Mouse (Mus musculus) T-helper 17 cell (primary cell): ENCODE data around the gene Zfp362.

Experiments
- in situ Hi-C, 2 experiments: fragments of 300-600 bp; cut with MboI, MseI; formaldehyde crosslinking; loops; 1 replicate in 1 of 2; 2 replicates in 1 of 2; pipeline ENCODE4 v1.15.1; 2025; ENCODE audit warnings: high pct_unique_total_duplicates in 2 of 2

Gene Zfp362

GRCm38 (mm10) chr4:128801675-128802465, 4.0 kb downstream of the Zfp362 start:
- in situ Hi-C loops = no loop called here

GRCm38 (mm10) chr4:128796788-128797187, 9.1 kb downstream of the Zfp362 start:
- in situ Hi-C loops = no loop called here

DNA sequence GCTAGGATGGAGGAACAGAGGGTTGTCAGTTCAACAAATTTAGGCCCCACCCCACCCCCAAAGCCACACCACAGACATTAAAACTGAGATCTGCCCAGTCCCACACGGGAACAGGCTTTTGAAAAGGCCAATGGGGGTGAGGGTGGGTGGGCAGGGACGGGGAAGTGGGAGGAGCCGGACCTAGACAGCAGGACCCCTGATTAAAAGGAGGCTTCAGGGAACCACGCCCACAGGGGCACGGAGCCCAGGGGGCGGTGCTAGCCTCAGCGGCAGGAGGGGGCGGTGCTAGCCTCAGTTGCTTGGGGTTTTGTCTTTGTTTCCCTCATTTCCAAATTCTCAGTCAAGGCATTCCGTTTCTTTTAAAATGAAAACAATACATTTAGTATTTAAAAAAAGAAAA, 10.2 kb downstream of the Zfp362 start:
- in situ Hi-C loops = no loop called here

DNA sequence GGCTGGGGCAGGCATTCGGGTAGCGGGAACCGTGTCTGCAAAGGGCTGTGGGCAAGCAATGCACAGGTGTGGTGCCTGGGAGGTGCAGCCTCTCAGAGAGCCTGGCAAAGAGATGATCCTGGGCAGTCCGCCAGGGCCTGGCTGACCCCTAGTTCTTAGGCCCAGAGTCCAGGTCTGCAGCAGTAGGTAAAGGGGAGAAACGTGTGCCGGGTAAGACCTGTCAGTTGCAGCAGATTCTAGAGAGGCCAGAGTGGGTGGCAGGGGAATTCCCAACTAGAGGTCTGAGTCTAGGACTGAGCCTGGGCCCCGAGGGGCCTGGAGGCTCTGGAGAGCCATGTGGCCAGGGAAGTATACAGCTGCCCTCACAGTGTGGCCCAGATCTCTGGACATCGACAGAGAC, 11.6 kb downstream of the Zfp362 start:
- in situ Hi-C loops = no loop called here

- in situ Hi-C loops = no loop called here
These were observed 12.1 kb downstream of the Zfp362 start for GRCm38 (mm10) chr4:128793710-128794109.

DNA sequence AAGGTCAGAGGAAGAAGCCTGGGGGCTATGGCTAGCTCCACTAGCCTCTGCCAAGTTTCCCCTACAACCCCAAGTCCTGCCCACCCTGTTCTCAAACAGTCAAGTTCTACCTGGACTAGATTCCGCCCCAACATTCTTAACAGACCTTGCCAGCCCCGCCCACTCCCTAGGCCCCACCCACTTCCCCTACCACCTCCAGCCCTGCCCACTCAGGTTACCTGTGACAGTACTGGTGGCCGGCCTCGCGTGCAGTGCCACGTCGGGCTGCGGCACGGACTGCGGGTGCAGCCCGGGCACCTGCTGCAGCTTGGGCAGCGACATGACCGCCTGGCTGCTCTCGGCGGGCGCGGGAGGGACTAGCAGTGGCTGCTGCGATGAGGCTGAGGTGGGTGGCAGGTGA, 16.2 kb downstream of the Zfp362 start:
- in situ Hi-C loops = no loop called here

DNA sequence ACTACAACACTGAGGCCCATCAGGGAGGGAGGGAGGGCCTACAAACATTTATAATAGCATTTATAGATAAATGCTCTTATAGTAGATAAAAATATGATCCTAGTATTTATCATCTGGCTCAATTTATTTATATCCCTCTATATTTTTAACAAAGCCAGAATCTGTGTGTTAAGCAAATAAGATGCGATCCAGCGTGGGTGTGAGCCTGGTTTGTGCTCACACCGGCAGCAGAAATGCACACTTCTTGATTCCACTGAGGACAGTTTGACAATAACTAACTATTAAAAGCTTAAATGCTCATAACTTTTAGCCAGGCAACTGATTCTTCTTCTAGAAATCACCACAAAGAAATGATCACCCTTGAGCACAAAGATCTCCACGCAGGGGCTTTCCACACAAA, 17.7 kb downstream of the Zfp362 start:
- in situ Hi-C loops = no loop called here

DNA sequence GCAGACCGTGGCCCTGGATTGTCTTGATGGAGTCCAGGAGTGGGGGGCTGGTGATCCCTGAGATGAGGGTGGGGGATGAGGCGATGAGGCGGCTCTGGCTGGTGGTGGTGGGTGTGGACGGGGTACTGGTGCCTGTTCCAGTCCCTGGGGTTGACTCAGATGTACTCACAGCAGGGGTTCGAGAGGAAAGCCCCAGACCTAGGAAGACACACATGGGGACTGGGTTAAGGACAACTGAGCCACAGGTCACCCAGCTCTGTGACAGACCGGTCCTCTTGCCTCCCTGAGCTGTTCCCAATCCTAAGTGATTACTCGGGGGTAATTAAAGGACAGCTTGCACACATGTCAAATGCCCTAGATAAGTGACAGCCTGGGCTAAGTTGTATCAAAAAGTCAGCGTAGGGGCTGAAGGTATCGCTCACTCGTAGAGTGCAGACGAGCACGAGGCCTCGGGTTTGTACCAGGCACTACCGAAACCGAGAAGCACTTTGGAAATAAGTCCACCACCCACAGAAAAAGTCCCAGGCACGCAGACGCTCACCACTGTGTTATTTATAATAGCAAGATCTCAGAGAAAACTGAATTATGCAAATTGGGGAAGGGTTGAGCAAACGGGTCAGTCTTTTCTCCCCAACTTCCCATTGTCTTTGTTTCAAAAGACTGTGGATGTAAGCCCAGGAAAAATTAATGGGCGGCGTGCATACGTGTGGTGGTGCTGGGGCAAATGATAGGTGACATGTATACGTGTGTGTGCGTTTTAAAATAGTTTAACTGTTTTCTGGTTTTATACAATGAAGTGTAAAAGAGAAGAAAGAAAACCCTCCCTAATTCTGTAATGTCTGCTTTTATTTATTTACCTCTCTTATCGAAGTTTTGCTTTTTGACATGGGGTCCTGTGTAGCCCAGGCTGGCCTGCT, 18.6 kb downstream of the Zfp362 start:
- in situ Hi-C loops = no loop called here

GRCm38 (mm10) chr4:128785921-128786654, 19.8 kb downstream of the Zfp362 start:
- in situ Hi-C loops = no loop called here

- in situ Hi-C loops = no loop called here
These were observed 20.8 kb downstream of the Zfp362 start for GRCm38 (mm10) chr4:128784950-128785631.

DNA sequence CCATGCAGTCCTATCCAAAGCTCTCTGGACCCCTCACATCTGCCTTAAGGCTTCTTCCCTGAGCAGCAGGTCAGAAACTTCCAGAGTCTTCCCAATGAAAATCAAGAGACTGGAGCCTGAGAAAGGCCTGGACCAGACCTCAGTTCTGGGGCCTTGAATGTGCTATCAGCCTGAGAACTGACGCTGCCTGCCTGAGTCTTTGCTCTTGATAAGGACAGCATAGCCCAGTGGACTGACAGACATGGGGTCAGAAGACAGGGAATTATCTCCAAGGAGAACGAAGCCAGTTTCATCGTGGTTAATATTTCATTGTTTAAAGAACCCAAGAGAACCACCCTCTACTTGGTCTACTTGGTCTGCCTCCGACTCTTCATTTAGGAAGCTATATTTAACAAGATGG, 23.2 kb downstream of the Zfp362 start:
- in situ Hi-C loops = no loop called here

GRCm38 (mm10) chr4:128782037-128782436, 23.8 kb downstream of the Zfp362 start:
- in situ Hi-C loops = no loop called here

DNA sequence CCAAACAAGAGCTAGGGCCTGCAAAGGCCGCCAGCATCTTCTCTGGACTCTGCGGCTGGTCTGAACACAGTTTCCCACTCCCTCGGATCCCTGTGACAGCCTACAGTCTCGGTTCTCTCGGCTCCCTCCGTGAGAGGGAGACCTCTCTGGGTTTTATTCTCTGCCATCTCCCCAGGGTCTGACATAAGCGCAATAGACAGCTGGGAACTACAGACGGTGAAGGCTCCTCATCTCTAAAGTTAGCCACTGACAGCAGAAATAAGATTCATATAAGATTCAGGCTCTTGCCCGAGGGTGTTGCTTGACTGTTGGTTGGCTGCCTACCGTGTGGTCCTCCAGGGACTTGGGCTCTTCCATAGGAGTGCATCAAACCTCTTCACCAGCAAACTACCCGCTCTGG, 28.3 kb downstream of the Zfp362 start:
- in situ Hi-C loops = loop anchor here in 1 of 2 experiments (5.0 to 10.0 kb wide), 2 partner anchors 65 to 163 kb away; partner anchors contain the start of genes Tlr12 and Zscan20

DNA sequence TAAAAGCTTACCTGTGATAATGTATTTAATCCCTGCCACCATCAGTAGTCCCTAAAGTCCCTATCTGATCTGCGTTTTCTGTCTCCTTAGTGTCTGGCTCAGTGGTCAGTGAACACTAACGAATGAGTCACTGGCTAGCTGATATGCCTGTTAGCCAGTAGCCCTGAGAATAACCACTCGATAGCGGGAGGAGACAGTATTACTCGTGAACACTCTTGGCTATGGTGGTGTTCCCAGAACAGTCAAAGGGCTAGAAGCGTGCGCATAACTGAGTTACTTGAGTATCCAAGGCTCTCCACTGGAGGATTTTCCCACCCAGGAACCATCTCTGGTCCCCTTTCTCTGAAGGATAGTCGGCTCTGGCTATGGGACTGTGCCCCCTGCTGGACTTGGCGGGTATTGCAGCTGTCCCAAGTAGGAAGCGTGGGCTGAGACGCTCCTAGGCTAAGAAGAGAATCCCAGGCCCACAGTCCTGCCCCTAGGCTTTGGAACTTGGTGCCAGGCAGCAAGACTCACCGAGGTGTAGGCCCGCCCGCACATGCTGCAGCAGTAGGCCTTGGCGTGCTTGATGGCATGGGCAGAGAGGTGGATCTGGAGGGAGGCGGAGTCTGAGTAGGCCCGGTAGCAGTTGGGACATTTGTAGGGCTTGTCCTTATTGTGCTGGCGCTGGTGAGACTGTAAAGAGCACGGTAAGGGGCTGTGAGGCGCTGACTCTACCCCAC, 29.1 kb downstream of the Zfp362 start:
- in situ Hi-C loops = loop anchor here in 1 of 2 experiments (5.0 to 10.0 kb wide), 2 partner anchors 64 to 162 kb away; partner anchors contain the start of genes Tlr12 and Zscan20

- in situ Hi-C loops = loop anchor here in 1 of 2 experiments (10.0 kb wide), 1 partner anchor 160 kb away; the partner anchor contains the start of genes Tlr12 and Zscan20
These were observed 31.4 kb downstream of the Zfp362 start for GRCm38 (mm10) chr4:128774467-128774866.

GRCm38 (mm10) chr4:128773820-128774219, 32.0 kb downstream of the Zfp362 start:
- in situ Hi-C loops = loop anchor here in 1 of 2 experiments (10.0 kb wide), 1 partner anchor 159 kb away; the partner anchor contains the start of genes Tlr12 and Zscan20

DNA sequence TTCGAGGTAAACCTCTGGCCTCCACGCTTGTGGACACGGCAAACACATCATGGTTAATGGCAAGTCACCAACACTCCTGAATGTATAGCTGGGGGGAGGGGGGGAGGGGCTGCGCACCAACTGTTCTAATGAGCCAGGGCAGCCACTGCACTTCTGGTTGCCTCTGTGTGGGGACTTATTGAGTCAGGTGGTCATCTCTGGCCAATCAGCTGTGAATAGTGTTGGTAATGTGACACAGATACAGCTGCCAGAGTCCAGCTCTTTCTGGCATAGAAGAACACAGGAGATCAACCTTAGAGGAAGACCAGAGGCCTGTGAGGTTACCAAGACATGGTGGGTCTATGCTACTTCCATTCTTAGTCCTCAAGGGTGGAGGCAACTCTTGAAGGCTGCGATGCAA, 35.1 kb downstream of the Zfp362 start:
- in situ Hi-C loops = loop anchor here in 1 of 2 experiments (10.0 kb wide), 1 partner anchor 156 kb away; the partner anchor contains the start of genes Tlr12 and Zscan20

DNA sequence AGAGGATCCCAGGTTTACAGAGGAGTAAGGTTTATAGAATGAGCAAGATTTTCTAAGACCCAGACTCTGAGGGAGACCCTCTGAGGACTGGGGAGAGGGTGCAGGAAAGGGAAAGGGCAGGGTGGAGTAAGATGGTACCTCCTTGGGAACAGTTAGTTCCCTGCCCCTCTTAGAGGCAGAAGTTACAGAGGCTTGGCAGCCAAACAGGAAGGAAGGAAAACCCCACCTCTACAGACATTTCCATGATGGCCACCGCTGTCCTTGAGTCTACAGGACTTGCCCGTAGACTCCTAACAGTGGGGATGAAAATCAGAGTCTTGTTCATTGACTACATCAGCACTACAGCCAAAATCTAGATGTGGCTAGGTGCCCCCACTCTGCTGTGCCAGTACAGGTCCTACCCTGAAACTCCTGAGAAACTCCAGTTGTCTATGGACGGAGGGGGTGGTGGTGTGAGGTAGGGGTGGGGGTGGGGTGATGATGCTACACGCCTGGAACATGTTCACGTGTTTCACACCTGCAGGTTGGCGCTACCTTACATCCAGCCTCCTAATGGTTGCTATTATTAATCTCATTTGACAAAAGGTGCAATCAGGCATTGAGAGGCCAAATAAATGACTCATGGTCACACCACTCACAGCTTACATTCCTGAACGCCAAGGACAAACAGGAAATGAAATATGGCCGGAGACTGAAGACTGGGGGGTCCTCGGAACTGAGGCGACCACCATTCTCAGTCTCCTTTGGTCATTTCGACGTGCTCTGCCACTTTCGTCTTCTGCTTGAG, 36.1 kb downstream of the Zfp362 start:
- in situ Hi-C loops = loop anchor here in 1 of 2 experiments (10.0 kb wide), 1 partner anchor 155 kb away; the partner anchor contains the start of genes Tlr12 and Zscan20

DNA sequence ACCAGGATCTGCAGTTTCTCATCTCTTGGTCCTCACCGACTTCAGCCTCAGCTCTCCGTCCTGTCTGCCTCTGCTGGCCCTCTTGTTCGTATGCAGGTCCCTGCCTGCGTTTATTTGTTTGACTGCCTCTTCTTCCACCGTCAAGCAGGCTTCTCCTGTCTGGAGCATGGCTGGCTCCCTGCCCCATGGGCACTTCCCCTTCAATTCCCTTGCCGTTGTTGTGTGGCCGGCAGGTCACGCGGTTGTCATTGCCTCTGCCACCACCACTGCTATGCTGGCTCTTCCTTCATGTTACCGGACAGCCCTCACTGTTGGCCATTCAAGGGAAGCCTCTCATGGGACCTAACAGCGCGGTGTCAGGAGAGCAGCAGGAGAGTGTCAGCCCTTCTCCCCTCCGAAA, 37.7 kb downstream of the Zfp362 start:
- in situ Hi-C loops = no loop called here
